In the genomic region with DNA sequence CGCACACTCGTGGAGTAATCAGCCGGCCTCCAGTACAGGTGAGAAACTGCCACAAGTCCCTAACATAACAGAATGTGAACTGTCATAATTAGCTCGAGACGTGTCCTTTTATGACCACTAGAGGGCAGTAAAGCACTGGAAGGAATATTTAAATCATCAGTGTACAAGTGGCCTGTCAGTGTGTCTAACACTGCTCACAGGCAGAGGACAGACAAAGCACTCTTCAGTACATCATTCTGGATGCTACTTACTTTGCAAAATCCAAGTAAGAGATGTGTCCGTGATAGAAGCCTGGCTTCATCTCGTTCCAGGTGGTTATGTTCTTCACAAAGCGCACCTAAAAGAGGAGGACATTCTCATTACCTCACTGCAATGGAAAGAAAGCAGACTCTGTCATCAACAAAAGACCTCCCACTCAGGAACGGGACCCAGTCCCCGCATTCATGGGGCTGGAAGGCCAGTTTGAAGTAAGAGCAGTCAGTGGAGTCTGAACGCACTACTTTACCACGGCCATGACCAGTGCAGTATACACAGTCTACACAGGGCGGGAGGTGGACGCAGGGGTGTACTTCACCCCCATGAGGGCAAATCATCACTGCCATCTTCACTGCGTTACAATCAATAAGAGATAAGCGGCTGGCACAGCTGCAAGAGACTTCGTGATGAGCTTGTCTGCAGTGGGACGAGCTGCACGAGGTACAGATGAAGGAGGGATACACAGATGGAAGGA, we compare ENCODE assay signal across 8 mouse cellular contexts.
DNase-seq lines count a peak whose midpoint lies in the region; ATAC-seq lines count a peak whose summit lies in the region.

No protein-coding gene starts in this region.

- H3K27ac ChIP-seq in intestine, embryonic 16.5 days (ENCODE audit: low read length), result no peak overlapping the region
- no peak overlapping the region for H3K27ac ChIP-seq in liver, embryonic 12.5 days
- H3K27ac ChIP-seq in neural tube, embryonic 11.5 days (ENCODE audit: low read depth, low read length), result no peak overlapping the region

- peaks cover 8% of the 10 kb centered on the region for H3K4me1 ChIP-seq in intestine, embryonic 16.5 days (ENCODE audit: control insufficient read depth, insufficient read depth, low read length)
- H3K4me1 ChIP-seq in liver, embryonic 12.5 days, result peaks cover 11% of the 10 kb centered on the region
- H3K4me1 ChIP-seq in neural tube, embryonic 11.5 days (ENCODE audit: control insufficient read depth, insufficient read depth, low read length), result peaks cover 5% of the 10 kb centered on the region; the same call in 1 of the 2 replicates

- 53% methylated on average over 19 of the region's 19 CpGs for WGBS in intestine, embryonic 16.5 days
- WGBS in liver, embryonic 12.5 days (ENCODE audit: insufficient replicate concordance), result 59% methylated on average over 19 of the region's 19 CpGs
- 72% methylated on average over 19 of the region's 19 CpGs for WGBS in neural tube, embryonic 11.5 days

- peak; percentile 88 for ATAC-seq in intestine, embryonic 16.5 days
- ATAC-seq in liver, embryonic 12.5 days, result peak; percentile 64
- peak; percentile 83 for ATAC-seq in neural tube, embryonic 11.5 days (ENCODE audit: insufficient read depth, low FRiP score, low TSS enrichment)

- H3K36me3 ChIP-seq in intestine, embryonic 16.5 days (ENCODE audit: control insufficient read depth, insufficient read depth, low read length), result no peaks in the 10 kb centered on the region
- peaks cover 14% of the 10 kb centered on the region for H3K36me3 ChIP-seq in liver, embryonic 12.5 days
- no peaks in the 10 kb centered on the region; the same call in 1 of the 2 replicates for H3K36me3 ChIP-seq in neural tube, embryonic 11.5 days (ENCODE audit: control insufficient read depth, insufficient read depth, low read length)

- H3K4me2 ChIP-seq in intestine, embryonic 16.5 days (ENCODE audit: low read depth, low read length), result no peak overlapping the region
- H3K4me2 ChIP-seq in liver, embryonic 12.5 days, result no peak overlapping the region
- no peak overlapping the region for H3K4me2 ChIP-seq in neural tube, embryonic 11.5 days (ENCODE audit: low read depth)

- peak; percentile 19 for DNase-seq in 3134 (ENCODE audit: extremely low read depth, insufficient read length, low spot score)
- DNase-seq in CD4-positive, CD25-positive, alpha-beta regulatory T cell, adult 2 months (ENCODE audit: low read depth, low spot score), result peak; percentile 72
- DNase-seq in cerebellum, adult 18-20 months, result peak; percentile 52 to 57
- DNase-seq in forelimb bud, embryonic 11.5 days (ENCODE audit: low read depth, low spot score), result peak; percentile 71
- DNase-seq in neural tube, embryonic 11.5 days (ENCODE audit: low spot score), result peak; percentile 45
- DNase-seq in gastrocnemius, postnatal 10 days, result no peak

- no peaks in the 10 kb centered on the region for H3K27me3 ChIP-seq in intestine, embryonic 16.5 days (replicated peaks; ENCODE audit: control insufficient read depth, insufficient read depth, low read length)
- H3K27me3 ChIP-seq in liver, embryonic 12.5 days (replicated peaks), result no peaks in the 10 kb centered on the region
- H3K27me3 ChIP-seq in neural tube, embryonic 11.5 days (ENCODE audit: control insufficient read depth, insufficient read depth, low read length), result no peaks in the 10 kb centered on the region

- no peaks in the 10 kb centered on the region for H3K9me3 ChIP-seq in intestine, embryonic 16.5 days (ENCODE audit: control insufficient read depth, low read length)
- no peaks in the 10 kb centered on the region for H3K9me3 ChIP-seq in liver, embryonic 12.5 days (replicated peaks)
- H3K9me3 ChIP-seq in neural tube, embryonic 11.5 days (ENCODE audit: control insufficient read depth, low read length), result no peaks in the 10 kb centered on the region

- no peak overlapping the region for H3K4me3 ChIP-seq in intestine, embryonic 16.5 days (ENCODE audit: low read length)
- no peak overlapping the region for H3K4me3 ChIP-seq in liver, embryonic 12.5 days
- no peak overlapping the region for H3K4me3 ChIP-seq in neural tube, embryonic 11.5 days (ENCODE audit: low read depth, low read length)

- H3K9ac ChIP-seq in intestine, embryonic 16.5 days (ENCODE audit: low read depth, low read length), result no peak overlapping the region
- H3K9ac ChIP-seq in liver, embryonic 12.5 days, result no peak overlapping the region
- no peak overlapping the region for H3K9ac ChIP-seq in neural tube, embryonic 11.5 days (ENCODE audit: low read length)
